Mouse (Mus musculus): ENCODE measurements around the gene Sypl.
"Not testable (repeated sequence)": the region's sequence is repeated elsewhere in the genome, so short reads cannot be mapped to it uniquely, and the experiment has no call there.

Gene Sypl

DNA sequence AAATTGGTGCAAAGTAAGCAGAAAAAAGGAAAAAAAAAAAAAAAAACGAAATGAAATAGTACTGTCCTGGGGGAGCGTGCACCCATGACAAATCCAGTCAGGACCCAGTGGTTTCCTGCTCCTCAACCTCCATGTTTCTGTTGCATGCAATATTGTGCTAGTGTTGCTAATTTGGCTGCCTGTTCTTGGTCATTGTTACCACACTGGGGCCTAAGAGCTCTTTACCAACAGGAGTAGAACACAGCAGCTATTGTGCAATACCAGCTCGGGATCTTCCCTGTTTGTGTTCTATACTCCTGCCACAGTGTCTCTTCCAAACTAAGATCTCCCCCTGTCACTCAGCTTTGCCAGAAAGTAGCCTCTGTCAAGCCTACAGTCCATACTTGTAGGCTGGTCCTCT, 9.7 kb upstream of the Sypl start:
- no peak for DNase-seq

DNA sequence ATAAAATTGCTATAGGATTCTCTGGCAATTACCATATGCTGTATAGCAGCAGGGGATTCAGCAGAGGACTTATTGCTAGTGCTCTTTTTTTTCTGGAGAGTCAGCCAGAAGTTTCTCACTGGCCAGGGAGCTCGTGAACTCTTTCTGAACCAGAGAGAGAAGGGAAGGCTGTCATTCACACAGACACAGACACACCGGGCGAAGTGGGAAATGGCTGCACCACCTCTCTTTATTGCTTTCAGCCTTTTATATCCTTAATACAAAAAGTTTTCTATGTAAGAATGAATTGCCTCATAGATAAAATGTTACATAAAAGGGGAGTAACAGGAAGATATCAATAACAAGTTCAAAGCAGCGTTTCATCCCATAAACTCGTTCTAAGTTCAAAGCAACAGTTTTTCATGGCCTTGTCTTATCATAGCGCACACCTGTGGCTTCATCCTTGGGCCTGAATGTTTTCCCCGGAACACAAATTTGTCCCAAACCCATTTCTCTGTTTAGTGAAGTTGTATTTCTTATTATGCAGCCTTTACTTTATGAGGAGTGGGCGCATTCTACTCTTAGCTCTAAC, 8.7 kb upstream of the Sypl start:
- no peak for DNase-seq

DNA sequence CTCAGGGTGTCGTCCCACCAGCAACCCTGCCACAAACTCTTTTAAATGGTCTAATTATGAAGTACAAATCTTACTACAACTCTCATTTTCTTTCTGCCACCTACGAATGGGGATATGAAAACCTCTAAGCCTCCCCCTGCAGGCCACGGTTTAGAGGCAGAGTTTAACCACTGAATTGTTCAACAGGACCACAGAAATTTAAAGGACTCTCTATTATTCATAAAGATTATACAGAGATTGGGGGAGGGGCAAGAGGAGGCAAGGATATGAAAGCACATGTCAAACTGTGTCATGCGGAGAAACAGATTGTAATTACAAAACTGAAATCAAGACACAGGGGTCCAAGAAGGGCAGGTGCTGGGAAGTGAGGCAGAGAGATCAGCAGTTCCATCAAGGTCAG, 7.3 kb upstream of the Sypl start:
- DNase-seq = no peak

DNA sequence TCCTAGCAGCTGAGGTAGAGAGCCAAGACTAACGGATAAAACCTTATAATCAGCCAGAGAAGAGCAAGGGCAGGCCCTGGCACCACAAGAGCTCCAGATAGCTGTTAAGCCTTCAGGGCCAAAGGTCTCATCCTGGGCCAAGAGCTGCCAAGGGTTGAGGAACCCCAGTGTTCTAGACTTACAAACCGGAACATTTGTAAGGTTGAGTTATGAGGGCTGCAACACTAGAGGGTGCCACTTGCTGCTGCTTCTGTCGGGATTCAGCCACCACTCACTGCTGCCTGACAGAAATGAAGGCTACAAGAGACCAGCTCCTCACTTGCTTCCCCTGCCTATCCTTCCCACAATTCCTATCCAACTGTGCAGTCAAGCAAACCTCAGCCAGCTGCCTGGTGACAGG, 1.3 kb upstream of the Sypl start:
- DNase-seq = peak; percentile 81 to 82

DNA sequence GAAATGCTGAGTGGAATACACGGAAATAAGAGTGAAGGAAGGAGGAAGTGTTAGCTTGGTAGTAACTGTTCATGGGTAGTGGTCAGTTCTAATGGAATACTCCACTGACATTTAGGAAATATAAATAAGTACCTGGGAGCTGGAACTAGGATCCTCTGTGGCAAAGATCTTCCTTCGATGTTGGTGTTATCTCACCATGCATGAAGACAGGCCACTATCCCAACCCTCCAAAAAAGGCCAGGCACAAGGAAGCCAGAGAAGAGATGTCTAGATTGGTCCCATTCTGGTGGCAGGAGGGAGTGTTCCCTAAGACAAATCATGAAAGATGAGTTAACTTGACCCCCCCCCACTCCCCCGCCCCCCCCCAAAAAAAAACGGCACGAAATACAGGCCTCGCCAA, 625 bp upstream of the Sypl start:
- peak in 1 of 2 experiments; percentile 24 for DNase-seq

DNA sequence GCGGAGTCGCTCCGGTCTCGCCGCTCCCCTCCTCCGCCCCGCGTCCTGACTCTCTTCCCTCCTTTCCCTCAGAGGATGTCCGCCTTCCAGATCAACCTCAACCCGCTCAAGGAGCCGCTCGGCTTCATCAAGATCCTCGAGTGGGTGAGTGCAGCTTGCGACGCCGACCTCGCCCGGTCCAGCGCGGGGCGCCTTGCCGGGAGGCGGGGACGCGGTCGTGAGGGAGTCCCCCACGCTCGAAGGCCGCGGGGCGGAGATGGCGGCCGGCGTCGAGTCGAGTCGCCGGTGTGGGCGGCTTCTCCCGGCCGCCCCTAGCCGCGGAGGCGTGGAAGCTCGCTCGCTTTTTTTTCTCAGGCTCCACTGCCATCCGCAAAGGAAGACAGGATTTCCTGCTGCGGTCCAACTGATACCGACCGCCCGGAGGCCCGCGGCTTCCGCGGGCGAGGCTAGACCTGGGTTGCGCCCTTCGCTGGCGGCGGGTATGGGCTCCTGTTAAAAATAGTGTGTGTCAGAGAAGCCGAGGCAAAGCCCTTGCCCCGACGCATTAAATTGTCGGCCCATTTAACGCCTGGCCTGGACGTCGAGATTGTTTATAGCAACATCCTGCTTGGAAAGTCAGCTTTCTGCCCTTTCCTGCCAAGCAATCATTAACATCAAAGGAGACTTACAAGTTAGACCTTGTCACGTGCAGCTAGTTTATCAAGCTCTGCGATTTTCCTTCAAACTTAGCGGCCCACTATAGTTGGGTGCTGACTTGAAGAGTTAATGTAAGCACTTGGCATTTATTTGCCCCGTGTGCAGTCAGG, 728 bp downstream of the Sypl start:
- peak in 1 of 2 experiments; percentile 68 for DNase-seq

DNA sequence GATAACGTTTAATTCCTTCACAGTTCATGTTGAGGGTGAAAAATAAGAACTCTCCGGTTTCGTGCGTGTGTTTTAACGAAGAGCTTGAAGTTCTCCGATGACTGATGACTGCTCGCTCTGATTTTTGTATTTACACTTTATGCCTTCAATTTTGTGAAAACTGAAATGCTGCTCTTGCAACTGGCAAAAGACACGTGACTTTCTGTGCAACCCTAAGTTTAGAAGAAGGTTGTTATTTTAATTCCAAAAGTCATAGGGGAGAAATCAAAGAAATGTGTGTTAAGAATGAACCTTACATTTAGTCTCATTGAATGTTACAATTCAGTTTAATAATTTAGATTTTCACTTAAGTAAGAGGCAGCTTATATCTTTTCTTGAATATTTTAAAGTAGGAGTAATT, 1.3 kb downstream of the Sypl start:
- no peak for DNase-seq

DNA sequence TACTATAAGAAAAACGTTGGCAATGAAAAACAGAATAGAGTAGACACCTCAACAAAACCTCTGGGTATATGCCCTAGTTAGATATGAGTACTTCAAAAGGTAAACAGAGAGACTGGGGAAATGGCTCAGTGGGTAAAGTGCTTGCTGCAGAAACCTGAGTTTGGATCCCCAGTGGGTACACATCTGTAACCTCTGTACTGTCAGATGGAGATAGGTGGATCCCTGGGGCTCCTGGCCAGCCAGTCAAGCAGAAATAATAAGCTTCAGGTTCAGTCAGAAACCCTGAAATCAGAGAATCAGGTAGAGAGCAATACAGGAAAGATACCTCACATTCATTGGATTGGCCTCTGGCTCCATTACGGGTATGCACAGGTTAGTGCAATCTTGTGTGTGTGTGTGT, 3.5 kb downstream of the Sypl start:
- DNase-seq = peak in 1 of 2 experiments; percentile 25

DNA sequence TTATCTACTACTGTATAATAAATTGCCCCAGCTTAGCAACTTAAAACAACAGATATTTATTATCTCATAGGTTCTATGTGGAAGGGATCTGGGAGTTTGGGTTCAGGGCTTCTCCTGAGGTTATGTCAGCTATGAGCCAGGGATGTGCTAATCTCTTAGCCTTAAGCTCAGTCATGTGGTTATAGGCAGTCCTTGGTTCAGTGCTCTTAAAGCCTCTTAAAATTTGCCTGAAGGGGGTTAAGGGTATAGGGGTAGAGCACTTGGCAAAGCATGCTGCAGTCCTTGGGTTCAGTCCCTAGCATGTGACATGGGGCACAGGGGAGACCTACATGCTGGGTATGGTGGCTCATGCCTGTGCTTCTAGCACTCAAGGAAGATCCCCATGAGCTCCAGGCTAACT, 8.4 kb downstream of the Sypl start:
- peak in 1 of 2 experiments; percentile 30 for DNase-seq

DNA sequence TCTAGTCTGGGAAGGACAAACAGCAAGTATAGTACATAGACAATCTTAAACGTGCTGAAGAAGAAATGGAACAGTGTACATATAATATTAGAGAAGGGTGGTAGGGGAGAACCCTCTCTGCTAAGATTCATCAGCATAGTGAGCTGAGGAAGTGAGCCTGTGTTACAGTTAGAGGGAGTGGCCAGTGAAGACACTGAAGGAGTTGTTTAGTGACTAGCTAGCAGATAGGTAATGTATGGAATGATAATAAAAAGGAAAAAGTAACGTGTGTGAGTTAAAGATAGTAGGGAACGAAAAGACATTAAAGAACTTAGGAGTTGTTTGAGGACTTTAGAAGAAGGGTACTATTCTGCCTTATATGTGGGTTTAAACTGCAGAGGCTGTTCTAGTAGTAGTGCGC, 10.2 kb downstream of the Sypl start:
- DNase-seq = no peak

DNA sequence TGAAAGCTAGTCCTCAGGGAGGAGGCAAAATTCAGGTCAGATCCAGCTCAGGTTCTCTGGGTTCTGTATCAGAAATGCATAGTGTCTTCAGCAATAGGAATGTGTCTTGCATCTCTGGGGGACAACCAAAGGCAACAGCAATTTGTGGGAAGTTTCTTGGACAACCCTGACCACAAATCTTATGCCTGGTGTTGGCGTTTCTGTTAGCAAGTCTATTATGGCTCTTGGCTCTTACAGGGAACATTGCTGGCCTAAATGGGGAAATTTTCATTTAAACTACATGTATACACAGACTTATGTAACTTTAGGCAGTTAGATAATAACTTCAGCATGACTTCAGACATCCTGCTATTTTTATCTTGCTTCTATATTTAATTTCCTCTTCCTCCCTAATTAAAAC, 18.6 kb downstream of the Sypl start:
- DNase-seq = no peak

DNA sequence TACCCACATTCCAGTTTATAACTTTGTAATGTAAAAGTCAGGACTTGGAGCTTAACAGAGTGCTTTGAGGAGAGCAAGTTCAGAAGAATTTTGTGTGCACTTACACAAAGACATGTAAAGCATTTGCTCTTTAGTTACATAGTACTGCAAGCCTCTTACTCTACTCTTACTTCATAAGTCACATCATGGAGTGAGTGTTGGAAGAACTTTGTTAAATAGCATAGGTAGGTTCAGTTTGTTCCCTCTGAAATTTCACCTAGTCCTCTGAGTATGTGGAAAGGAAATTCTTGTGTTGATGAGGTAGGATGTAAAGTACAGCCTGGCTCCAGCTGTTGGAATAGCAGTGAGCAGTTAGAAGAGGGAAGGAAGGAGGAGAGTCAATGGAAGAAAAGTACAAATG, 21.2 kb downstream of the Sypl start:
- no peak for DNase-seq

DNA sequence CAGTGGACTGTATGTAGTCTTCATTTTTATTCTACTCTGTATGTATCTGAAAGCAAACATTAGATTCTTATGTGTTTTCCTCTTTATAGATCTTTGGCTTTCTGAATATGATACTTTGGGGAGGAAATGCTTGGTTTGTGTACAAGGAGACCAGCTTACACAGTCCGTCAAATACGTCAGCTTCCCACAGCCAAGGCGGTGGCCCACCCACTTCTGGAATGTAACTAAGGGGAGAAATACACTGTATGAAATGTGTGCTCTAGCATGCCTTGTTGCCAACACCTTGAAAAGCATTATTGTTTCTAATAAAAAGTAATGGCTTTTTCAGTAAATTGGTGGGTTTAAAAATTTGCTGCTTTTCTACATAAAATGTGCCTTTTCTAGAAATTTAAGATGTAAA, 21.8 kb downstream of the Sypl start:
- no peak for DNase-seq

DNA sequence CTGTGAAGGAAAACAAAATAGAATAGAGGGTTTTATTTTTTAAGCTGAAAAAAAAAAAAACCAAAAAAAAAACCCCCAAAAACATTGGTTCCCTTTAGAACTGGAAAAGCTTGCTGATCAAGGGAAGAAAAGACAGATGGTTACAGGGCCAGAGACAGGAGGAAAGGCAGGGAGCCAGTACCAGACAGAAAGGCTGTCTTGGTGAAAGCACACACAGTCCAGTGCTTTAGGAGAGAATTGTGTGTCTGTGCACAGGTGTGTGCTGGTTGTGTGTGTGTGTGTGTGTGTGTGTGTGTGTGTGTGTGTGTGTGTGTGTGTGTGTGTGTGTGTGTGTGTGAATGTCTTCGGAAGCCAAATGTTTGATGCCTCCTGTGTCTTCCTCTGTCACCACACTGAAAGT, 28.9 kb downstream of the Sypl start:
- DNase-seq = no peak

DNA sequence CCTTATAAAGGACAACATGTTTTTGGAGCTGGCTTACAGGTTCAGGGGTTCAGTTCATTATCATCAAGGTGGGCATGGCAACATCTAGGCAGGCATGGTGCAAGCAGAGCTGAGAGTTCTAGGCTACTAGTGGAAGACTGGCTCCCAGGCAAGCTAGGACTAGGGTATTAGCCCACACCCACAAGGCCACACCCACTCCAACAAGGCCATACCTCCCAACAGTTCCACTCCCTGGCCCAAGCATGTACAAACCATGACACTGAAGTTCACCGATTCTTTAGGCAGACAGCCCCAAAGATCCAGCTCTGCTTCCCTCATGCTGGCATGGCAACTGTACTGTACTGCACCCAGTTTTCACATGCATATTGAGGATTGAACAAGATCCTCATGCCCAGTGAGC, 29.4 kb downstream of the Sypl start:
- no peak for DNase-seq

DNA sequence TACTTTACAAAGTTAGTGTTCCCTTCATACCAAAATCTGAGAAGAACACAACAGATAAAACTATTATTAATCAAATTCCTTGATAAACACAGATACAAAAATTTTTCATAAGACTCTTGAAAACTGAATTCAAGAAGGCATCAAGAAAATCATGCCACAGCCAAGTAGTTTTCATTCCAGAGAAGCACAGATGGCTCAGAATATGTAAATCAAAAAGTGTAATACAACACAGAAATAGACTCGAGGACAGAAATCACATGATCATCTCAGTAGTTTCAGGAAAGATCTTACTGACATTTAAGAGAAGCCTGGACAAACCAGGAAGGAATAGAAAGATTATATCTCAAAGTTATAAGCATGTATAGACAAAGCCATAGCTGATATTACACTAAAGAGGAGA, 32.6 kb downstream of the Sypl start:
- no peak for DNase-seq

DNA sequence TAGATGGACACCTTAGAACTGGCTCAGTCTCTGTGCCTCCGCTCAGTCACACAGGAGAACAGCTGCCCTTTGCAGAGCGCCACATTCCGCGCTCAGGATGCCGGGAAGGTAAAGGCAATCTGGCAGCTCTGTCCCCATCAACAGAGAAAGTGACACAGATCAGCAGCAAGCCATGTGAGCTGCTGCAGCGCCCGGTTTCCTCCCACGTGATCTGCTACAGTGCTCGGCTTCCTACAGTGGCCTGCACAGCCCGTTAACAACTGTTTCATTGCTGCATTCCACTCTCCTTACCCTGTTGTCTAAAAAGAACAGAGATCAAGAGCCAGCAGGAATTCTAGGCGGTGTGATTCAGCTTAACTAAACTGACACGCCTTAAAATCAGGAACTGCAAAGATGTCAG, 36.0 kb downstream of the Sypl start:
- DNase-seq = peak in 1 of 2 experiments; percentile 9

DNA sequence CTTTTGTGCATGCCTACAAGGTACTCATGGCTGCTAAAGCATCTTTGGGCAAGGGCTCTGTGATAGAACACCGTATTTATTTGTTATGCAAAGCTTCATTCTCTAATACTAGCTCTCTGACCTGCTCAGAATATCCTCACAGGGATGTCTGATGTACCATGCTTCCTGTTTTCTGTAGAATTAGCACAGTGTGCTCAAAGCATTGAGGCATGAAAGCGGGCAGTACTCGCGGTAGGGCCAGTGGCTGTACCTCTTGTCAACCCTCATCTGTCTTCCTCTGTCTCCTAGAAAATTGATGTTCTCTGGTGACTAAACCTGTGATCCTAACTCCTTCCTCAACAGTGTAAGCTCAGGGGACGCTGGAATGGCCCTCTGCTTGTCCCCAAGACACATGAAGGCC, 40.4 kb downstream of the Sypl start:
- no peak for DNase-seq

DNA sequence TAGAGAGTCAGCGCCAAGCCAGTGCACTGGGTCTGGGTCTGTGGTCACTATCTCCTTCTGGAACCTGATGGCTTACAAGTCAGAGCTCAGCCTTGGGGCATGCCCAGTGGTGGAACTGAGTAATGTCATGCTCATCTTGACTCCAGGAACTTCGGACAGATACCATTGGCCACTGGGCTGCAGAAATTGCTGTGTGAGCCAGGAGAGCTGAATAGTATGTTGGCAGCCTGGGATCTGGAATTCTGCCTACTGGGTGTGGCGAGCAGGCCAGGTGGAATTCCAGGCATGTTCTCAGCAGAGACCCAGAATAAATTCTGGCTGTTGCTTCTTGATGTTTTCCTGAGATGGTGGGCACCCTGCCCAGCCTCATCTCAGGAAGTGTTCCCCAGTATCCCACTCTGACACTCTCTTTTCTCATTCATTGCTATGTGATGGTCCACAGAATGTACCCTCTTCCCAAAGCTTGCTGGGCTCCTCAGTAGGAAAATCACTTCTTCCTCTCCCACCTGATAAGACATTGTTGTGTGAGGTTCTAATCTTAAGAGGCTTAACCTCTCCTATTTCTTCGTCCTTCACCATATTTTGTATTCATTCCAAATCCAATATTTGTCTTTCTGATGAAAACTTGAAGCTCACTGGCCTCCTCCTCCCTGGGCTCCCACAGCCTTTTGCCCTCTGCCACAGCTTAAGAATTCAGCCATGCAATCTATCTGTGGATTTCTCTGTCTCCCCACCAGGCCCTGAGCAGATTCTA, 41.6 kb downstream of the Sypl start:
- DNase-seq = peak; percentile 50 to 65

DNA sequence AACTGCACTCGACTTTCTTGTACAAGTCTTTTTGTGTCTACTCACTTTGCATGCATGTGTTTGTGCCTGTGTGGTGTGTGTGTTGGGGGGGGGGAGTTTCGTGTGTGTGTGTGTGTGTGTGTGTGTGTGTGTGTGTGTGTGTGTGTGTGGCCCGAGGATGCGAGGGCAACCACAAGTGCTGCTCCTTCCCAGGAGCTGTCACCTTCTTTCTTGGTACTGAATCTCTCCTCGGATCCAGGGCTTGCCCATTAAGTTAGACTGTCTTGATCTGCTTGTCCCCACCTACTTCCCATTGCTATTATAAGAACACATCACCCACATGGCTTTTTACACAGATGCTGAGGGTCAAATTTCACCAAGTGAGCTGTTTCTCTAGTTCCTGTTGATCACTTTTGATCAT, 45.1 kb downstream of the Sypl start:
- DNase-seq = no peak

DNA sequence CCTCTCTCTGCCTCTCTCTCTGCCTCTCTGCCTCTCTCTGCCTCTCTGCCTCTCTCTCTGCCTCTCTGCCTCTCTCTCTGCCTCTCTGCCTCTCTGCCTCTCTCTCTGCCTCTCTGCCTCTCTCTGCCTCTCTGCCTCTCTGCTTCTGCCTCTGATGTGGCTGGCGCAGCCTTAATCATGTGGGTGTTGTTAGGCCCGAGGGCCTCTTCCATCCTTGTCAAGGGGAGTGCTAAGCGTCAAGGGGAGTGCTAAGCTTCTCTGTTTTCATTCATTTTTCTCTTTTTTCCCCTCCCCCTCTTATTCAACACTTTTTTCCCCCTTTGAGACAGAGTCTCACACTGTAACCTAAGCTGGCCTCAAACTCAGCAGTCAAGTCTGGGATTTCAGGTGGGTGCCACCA, 46.1 kb downstream of the Sypl start:
- DNase-seq = not testable (repeated sequence)

DNA sequence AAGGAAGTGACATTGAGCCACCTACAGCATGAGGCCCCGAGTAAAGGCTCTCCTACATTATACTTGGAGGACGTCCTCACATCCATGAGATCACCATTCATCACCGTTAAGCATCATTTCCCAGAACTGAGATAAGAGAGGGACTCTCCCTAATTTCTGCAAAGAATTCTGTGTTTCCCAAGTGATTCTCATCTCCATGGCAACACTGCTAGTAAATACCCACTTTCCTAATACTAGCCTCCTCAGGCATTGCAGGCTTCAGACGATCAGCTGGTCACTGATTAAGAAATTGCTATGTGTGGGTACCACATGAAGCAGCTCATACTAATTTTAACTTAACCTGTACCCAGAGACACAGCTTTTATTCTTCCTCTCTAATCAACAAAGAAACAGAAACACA, 46.7 kb downstream of the Sypl start:
- no peak for DNase-seq

DNA sequence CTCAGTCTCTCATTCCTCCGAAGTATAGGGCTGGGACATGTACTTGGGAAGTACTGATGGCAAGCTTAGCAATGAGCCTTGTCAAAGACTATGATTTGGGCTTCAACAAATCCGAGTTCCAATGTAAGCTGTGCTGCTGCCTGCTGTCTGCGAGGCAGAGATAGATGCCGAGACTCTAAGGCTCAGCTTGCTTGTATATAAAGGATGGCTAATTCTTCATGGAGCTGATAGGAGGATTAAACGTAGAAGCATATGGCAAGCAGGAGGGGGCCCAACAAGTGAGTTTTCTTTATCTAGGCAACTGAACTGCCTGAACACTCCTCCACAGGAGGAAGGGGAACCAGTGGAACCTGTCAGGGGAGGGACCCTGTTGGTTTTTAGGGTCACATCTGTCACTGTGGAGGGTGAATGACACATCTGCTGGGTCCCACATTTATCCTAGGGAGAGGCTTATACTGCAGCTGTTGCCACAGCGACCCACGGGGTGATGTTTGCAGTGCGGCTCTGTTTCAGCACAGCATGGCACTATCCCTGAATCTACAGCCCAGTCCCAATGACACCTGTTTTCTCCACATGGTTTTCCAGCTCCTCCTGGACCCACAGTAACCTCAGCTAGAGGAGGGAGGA, 49.8 kb downstream of the Sypl start:
- DNase-seq = no peak

DNA sequence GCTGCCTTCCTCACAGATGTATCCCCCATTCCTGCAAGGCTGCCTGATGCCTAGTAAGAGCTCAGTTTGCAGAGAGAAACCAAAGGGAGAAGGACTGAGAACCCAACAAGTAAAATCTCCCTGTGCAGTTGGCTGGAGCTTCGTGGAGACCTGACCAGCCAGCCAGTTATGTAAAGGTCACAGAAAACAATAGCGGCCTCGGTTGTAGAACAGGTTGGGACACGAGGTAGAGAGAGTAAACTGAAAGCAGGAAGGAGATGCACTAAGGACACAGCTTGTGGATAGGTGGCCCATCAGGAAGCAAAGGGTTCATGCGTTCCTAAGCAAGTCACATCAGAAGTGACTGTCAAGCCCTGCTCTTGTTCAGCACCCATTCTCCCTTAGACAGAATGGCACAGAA, 52.2 kb downstream of the Sypl start:
- no peak for DNase-seq

Data from kidney, adult 8-10 months (tissue).